Mouse (Mus musculus): ENCODE measurements around the gene Mta2.

DNA sequence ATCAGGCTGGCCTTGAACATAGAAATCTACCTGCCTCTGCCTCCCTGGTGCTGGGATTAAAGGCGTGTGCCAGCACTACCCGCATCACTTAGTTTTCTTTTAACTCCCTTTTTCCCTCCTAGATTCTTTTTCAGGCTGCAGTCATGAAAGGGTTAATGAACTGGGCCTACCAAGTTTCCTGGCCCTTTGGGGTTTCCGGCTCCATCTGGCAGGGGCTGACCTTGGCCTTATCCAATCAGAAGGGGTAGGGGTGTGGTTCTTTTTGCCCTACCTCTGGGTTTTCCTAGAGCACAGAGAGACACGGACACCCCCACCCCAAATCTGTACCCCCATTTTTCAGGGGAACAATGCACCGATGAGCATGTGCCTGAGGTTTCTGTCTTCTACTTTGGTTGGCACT lies 3.1 kb downstream of the Mta2 start:
- TF ChIP-seq CTCF (IDR thresholded peaks at IDR 0.05; ENCODE audit: low read depth, low read length) (no peak), POLR2A (IDR thresholded peaks at IDR 0.05; ENCODE audit: borderline replicate concordance, low read depth, low read length) (no peak)
